ENCODE assay signal across 29 mouse cellular contexts in genomic region chr8:60974837-60975236, GRCm38 (mm10). TPM values are rescaled to one million over a fixed set of nuclear protein-coding genes. Genes with fewer than 3 reads are reported as not detected.
DNase-seq lines count a peak whose midpoint lies in the region; ATAC-seq and TF ChIP-seq lines count a peak whose summit lies in the region.
"Had no signal": no experiment of that assay in that cellular context is flagged by ENCODE, and none has a peak within 500 bp of the region (broad histone marks: within the 10 kb centered on the region; RNA-seq: fewer than 3 reads in every experiment).

No protein-coding gene starts in this region.

- H3K36me3 ChIP-seq in liver, embryonic 11.5 days (ENCODE audit: control insufficient read depth, insufficient read depth, low read length) = no peaks in the 10 kb centered on the region
- H3K36me3 ChIP-seq in erythroblast, embryonic 14.5 days (ENCODE audit: control insufficient read depth) = peaks cover 56% of the 10 kb centered on the region
- peaks cover 6% of the 10 kb centered on the region; the same call in 1 of the 2 replicates for H3K36me3 ChIP-seq in liver, embryonic 15.5 days (replicated peaks)
- H3K36me3 ChIP-seq in stomach, embryonic 15.5 days = no peaks in the 10 kb centered on the region
- no peaks in the 10 kb centered on the region for H3K36me3 ChIP-seq in hindbrain, embryonic 11.5 days (ENCODE audit: control insufficient read depth, insufficient read depth, low read length)
- H3K36me3 ChIP-seq: embryonic facial prominence, embryonic 10.5 days; embryonic facial prominence, embryonic 15.5 days; limb, embryonic 12.5 days; midbrain, embryonic 12.5 days; neural tube, embryonic 12.5 days had no signal

- H3K4me1 ChIP-seq in liver, embryonic 11.5 days (replicated peaks; ENCODE audit: control insufficient read depth, insufficient read depth, low read length) = peaks cover 52% of the 10 kb centered on the region
- H3K4me1 ChIP-seq in erythroblast, embryonic 14.5 days (ENCODE audit: control insufficient read depth) = peaks cover 96% of the 10 kb centered on the region
- peaks cover 83% of the 10 kb centered on the region for H3K4me1 ChIP-seq in liver, embryonic 15.5 days (replicated peaks)
- H3K4me1 ChIP-seq in stomach, embryonic 15.5 days = no peaks in the 10 kb centered on the region
- peaks cover 4% of the 10 kb centered on the region for H3K4me1 ChIP-seq in lung, adult 2 months (ENCODE audit: control insufficient read depth, insufficient read depth, low read length)
- H3K4me1 ChIP-seq in hindbrain, embryonic 11.5 days (replicated peaks; ENCODE audit: control insufficient read depth, insufficient read depth, low read length) = no peaks in the 10 kb centered on the region
- H3K4me1 ChIP-seq: embryonic facial prominence, embryonic 10.5 days; embryonic facial prominence, embryonic 15.5 days; neural tube, embryonic 12.5 days had no signal

- H3K27me3 ChIP-seq in liver, embryonic 11.5 days (replicated peaks; ENCODE audit: control insufficient read depth, insufficient read depth, low read length) = no peaks in the 10 kb centered on the region
- no peaks in the 10 kb centered on the region for H3K27me3 ChIP-seq in erythroblast, embryonic 14.5 days (ENCODE audit: control insufficient read depth)
- H3K27me3 ChIP-seq in liver, embryonic 15.5 days = no peaks in the 10 kb centered on the region
- H3K27me3 ChIP-seq in stomach, embryonic 15.5 days (replicated peaks) = no peaks in the 10 kb centered on the region
- H3K27me3 ChIP-seq in hindbrain, embryonic 11.5 days (ENCODE audit: control insufficient read depth, insufficient read depth, low read length) = no peaks in the 10 kb centered on the region
- H3K27me3 ChIP-seq: embryonic facial prominence, embryonic 15.5 days; limb, embryonic 12.5 days; midbrain, embryonic 12.5 days; neural tube, embryonic 12.5 days had no signal

- H3K27ac ChIP-seq in liver, embryonic 11.5 days (ENCODE audit: low read depth, low read length) = peak overlapping the region; percentile 49
- peak overlapping the region; percentile 85 for H3K27ac ChIP-seq in liver, embryonic 15.5 days (replicated peaks)
- H3K27ac ChIP-seq in stomach, embryonic 15.5 days = no peak overlapping the region
- H3K27ac ChIP-seq in hindbrain, embryonic 11.5 days (ENCODE audit: low read depth, low read length) = no peak overlapping the region
- H3K27ac ChIP-seq: embryonic facial prominence, embryonic 10.5 days; embryonic facial prominence, embryonic 15.5 days; hindbrain, embryonic 14.5 days; left cerebral cortex, adult 2 months; limb, embryonic 12.5 days; midbrain, embryonic 12.5 days; neural tube, embryonic 12.5 days had no signal

- no peak overlapping the region for H3K4me3 ChIP-seq in liver, embryonic 11.5 days (ENCODE audit: low read depth, low read length)
- peak overlapping the region; percentile 57 for H3K4me3 ChIP-seq in erythroblast, embryonic 14.5 days (replicated peaks)
- H3K4me3 ChIP-seq in liver, embryonic 15.5 days (replicated peaks) = peak overlapping the region; percentile 21
- H3K4me3 ChIP-seq in stomach, embryonic 15.5 days (replicated peaks) = no peak overlapping the region
- no peak overlapping the region for H3K4me3 ChIP-seq in lung, adult 2 months (replicated peaks; ENCODE audit: extremely low read depth, low read depth, low read length)
- H3K4me3 ChIP-seq in hindbrain, embryonic 11.5 days (ENCODE audit: low read depth, low read length) = no peak overlapping the region
- H3K4me3 ChIP-seq: embryonic facial prominence, embryonic 10.5 days; embryonic facial prominence, embryonic 15.5 days; left cerebral cortex, adult 2 months; limb, embryonic 12.5 days; midbrain, embryonic 12.5 days; myocyte; neural tube, embryonic 12.5 days had no signal

- WGBS in liver, embryonic 11.5 days = 49% methylated on average over 2 of the region's 2 CpGs
- 21% methylated on average over 2 of the region's 2 CpGs for WGBS in liver, embryonic 15.5 days (ENCODE audit: insufficient replicate concordance)
- 63% methylated on average over 2 of the region's 2 CpGs for WGBS in stomach, embryonic 15.5 days
- 86% methylated on average over 2 of the region's 2 CpGs for WGBS in lung, adult 2 months
- WGBS in hindbrain, embryonic 11.5 days = 87% methylated on average over 2 of the region's 2 CpGs

- peak overlapping the region; percentile 59 for H3K4me2 ChIP-seq in liver, embryonic 11.5 days
- H3K4me2 ChIP-seq in liver, embryonic 15.5 days = peak overlapping the region; percentile 57
- H3K4me2 ChIP-seq in stomach, embryonic 15.5 days = no peak overlapping the region
- H3K4me2 ChIP-seq in hindbrain, embryonic 11.5 days (replicated peaks; ENCODE audit: low read depth, low read length) = no peak overlapping the region
- H3K4me2 ChIP-seq: embryonic facial prominence, embryonic 15.5 days; hindbrain, embryonic 14.5 days; limb, embryonic 12.5 days; midbrain, embryonic 12.5 days; neural tube, embryonic 12.5 days had no signal

- TF ChIP-seq POLR2A in lung, adult 2 months (IDR thresholded peaks at IDR 0.05; ENCODE audit: borderline replicate concordance, extremely low read depth, low read depth, low read length) = no peak

- peak; percentile 85 for ATAC-seq in liver, embryonic 11.5 days (replicated peaks; ENCODE audit: low FRiP score)
- peak; percentile 84 for ATAC-seq in liver, embryonic 15.5 days (ENCODE audit: insufficient read depth)
- ATAC-seq in stomach, embryonic 15.5 days (ENCODE audit: insufficient read depth, low FRiP score, low read depth) = peak; percentile 58; the same call in 1 of the 2 replicates
- ATAC-seq in hindbrain, embryonic 11.5 days (ENCODE audit: low FRiP score) = no peak
- ATAC-seq: forebrain, postnatal 0 days; intestine, postnatal 0 days had no signal

- H3K9me3 ChIP-seq in liver, embryonic 11.5 days (ENCODE audit: control insufficient read depth, low read length) = no peaks in the 10 kb centered on the region
- H3K9me3 ChIP-seq in erythroblast, embryonic 14.5 days (ENCODE audit: control insufficient read depth, low read length) = no peaks in the 10 kb centered on the region
- no peaks in the 10 kb centered on the region for H3K9me3 ChIP-seq in liver, embryonic 15.5 days (replicated peaks)
- no peaks in the 10 kb centered on the region for H3K9me3 ChIP-seq in stomach, embryonic 15.5 days
- no peaks in the 10 kb centered on the region for H3K9me3 ChIP-seq in hindbrain, embryonic 11.5 days (ENCODE audit: control insufficient read depth, low read length)
- H3K9me3 ChIP-seq: embryonic facial prominence, embryonic 10.5 days; embryonic facial prominence, embryonic 15.5 days; limb, embryonic 12.5 days; midbrain, embryonic 12.5 days; neural tube, embryonic 12.5 days had no signal

- no peak for TF ChIP-seq CTCF in lung, adult 2 months (IDR thresholded peaks at IDR 0.05; ENCODE audit: insufficient read depth, low read length)

- no peak for DNase-seq in liver, embryonic 11.5 days (ENCODE audit: low spot score)
- no peak for DNase-seq in liver
- no peak for DNase-seq in T-cell, adult 2 months (ENCODE audit: low spot score)
- DNase-seq in lung, adult 2 months = no peak
- DNase-seq in hindbrain, embryonic 11.5 days (ENCODE audit: low spot score) = no peak
- DNase-seq: adrenal gland, postnatal 25 days; cerebellum, adult 8-10 months; cerebellum, postnatal 25 days; forebrain, postnatal 0 days; gastrocnemius, postnatal 10 days; heart, postnatal 4 days; kidney, postnatal 25 days; lung, adult 18-20 months; lung, postnatal 10 days; right cerebral cortex, adult 18-20 months; spleen, adult 18-20 months; thymus, postnatal 25 days had no signal

- H3K9ac ChIP-seq in liver, embryonic 11.5 days (ENCODE audit: low read depth, low read length) = no peak overlapping the region
- H3K9ac ChIP-seq in liver, embryonic 15.5 days = no peak overlapping the region
- H3K9ac ChIP-seq in stomach, embryonic 15.5 days = no peak overlapping the region
- no peak overlapping the region for H3K9ac ChIP-seq in hindbrain, embryonic 11.5 days (ENCODE audit: low read depth, low read length)
- H3K9ac ChIP-seq: embryonic facial prominence, embryonic 15.5 days; forebrain, postnatal 0 days; hindbrain, embryonic 14.5 days; limb, embryonic 12.5 days; midbrain, embryonic 12.5 days; neural tube, embryonic 12.5 days had no signal

RNA-seq across cellular contexts. Expression of gene Clcn3, which starts 8.3 kb away (rescaled TPM):
- 42.9 and 43.8 TPM in 2 replicates for polyA plus RNA-seq in liver, embryonic 11.5 days (2014; fragmentation: Nextera tagmentation; extraction: Ambion mirVana)
- 3.7 and 4.2 TPM in 2 replicates for polyA plus RNA-seq in erythroblast, embryonic 14.5 days (2012)
- 37.5 and 40.0 TPM in 2 replicates for polyA plus RNA-seq in liver, embryonic 15.5 days (2015; fragmentation: Nextera tagmentation; extraction: Ambion mirVana)
- 28.3 and 29.2 TPM in 2 replicates for polyA plus RNA-seq in stomach, embryonic 15.5 days (2015; fragmentation: Nextera tagmentation; extraction: Ambion mirVana)
- 9.3 and 13.7 TPM in 2 replicates for polyA plus RNA-seq in lung, adult 2 months (2012; rRNA removed)
- polyA plus RNA-seq in hindbrain, embryonic 11.5 days (2014; fragmentation: Nextera tagmentation; extraction: Ambion mirVana) = 36.1 and 37.1 TPM in 2 replicates

RNA-seq across cellular contexts. Expression of gene Nek1, which starts 18.2 kb away (rescaled TPM):
- 14.1 and 17.1 TPM in 2 replicates for polyA plus RNA-seq in liver, embryonic 11.5 days (2014; fragmentation: Nextera tagmentation; extraction: Ambion mirVana)
- 0.06 and 0.07 TPM in 2 replicates for polyA plus RNA-seq in erythroblast, embryonic 14.5 days (2012)
- 6.9 and 7.1 TPM in 2 replicates for polyA plus RNA-seq in liver, embryonic 15.5 days (2015; fragmentation: Nextera tagmentation; extraction: Ambion mirVana)
- 17.2 and 17.8 TPM in 2 replicates for polyA plus RNA-seq in stomach, embryonic 15.5 days (2015; fragmentation: Nextera tagmentation; extraction: Ambion mirVana)
- polyA plus RNA-seq in lung, adult 2 months (2012; rRNA removed) = 9.1 and 9.4 TPM in 2 replicates
- 24.9 and 30.4 TPM in 2 replicates for polyA plus RNA-seq in hindbrain, embryonic 11.5 days (2014; fragmentation: Nextera tagmentation; extraction: Ambion mirVana)

Comparison
In these comparisons a context has a peak if more than half of its experiments do, and no peak if none do; other contexts are left out.
1. H3K4me3 ChIP-seq: peak in erythroblast, embryonic 14.5 days (single experiment) and liver, embryonic 15.5 days (single experiment); none in liver, embryonic 11.5 days (single experiment), stomach, embryonic 15.5 days (single experiment), lung, adult 2 months (single experiment) and hindbrain, embryonic 11.5 days (single experiment).
2. H3K27ac ChIP-seq: peak in liver, embryonic 11.5 days (single experiment) and liver, embryonic 15.5 days (single experiment); none in stomach, embryonic 15.5 days (single experiment) and hindbrain, embryonic 11.5 days (single experiment).
3. H3K4me2 ChIP-seq: peak in liver, embryonic 11.5 days (single experiment) and liver, embryonic 15.5 days (single experiment); none in stomach, embryonic 15.5 days (single experiment) and hindbrain, embryonic 11.5 days (single experiment).